Mouse (Mus musculus) spleen, postnatal 36 days (tissue): ENCODE results near the gene Atad3a.

Source experiments
- DNase-seq, 2 experiments: peaks; one replicate each; pipeline ENCODE4 v3.0.0; 2022; ENCODE audit warnings: low spot score in 2 of 2, mixed read lengths in 1 of 2

The Atad3a gene

DNA sequence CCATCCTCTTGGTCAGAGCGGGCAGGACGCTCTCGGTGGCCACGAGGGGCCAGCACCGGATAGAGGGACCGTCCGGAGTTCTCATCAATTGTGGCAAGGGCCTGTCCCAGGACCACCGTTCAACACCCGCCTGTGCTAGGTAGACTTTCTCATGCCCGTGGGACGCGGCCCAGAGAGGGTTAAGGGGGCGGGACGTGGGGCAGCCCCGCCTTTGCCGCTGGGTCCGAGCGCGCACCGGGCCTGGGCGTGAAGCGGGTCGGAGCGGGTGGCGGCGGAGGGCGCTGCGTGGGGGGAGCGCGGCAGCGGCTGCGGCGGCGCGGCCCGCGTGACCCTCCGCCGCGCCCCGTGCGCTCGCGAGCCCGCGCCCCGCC is 66.8 kb downstream of the Atad3a start, which contains the start of gene Fndc10:
Gene Fndc10, plus strand, starts transcription at position 232 of the 371 bp plus-strand sequence.
- peak; percentile 41 to 49 for DNase-seq

DNA sequence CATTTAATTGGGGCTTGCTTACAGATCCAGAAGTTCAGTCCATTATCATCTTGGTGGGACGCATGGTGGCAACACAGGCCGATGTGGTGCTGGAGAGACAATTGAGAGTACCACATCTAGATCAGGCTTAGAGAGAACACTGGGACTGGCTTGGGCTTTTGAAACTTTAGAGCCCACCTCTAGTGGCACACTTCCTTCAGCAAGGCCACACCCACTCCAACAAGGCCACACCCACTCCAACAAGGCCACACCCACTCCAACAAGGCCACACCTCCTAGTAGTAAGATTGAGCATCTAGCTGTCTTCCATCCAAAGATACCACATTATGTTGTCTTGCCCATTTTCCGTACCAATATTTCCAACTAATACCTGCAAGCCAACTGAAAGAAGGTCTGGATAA is 68.5 kb downstream of the Atad3a start:
- no peak for DNase-seq
